Mouse (Mus musculus) C2C12 (cell line): ENCODE data around the gene 1700011L22Rik. TPM values are rescaled to one million over a fixed set of nuclear protein-coding genes. Genes with fewer than 3 reads are reported as not detected.
A peak's percentile ranks its signal among the peaks of the same experiment; 100 is the strongest.

Source experiments
- H3K27me3 ChIP-seq: one replicate; pipeline ENCODE4 v1.6.1; 2011; ENCODE audit not compliant: control insufficient read depth, insufficient read depth, insufficient read length
- H3K36me3 ChIP-seq: one replicate; pipeline ENCODE4 v1.6.1; 2011; ENCODE audit not compliant: control insufficient read depth, insufficient read depth
- H3K4me3 ChIP-seq: one replicate; pipeline ENCODE4 v1.5.1; 2011; ENCODE audit warnings: mild to moderate bottlenecking, control low read depth; ENCODE audit not compliant: poor library complexity, insufficient read depth, severe bottlenecking
- H3K79me2 ChIP-seq: one replicate; pipeline ENCODE4 v1.6.1; 2011; ENCODE audit not compliant: control insufficient read depth, insufficient read depth
- H3K79me3 ChIP-seq: one replicate; pipeline ENCODE4 v1.6.1; 2011; ENCODE audit warnings: low read depth, control low read depth
- H3ac ChIP-seq: one replicate; pipeline ENCODE3; 2011; ENCODE audit warnings: low read depth; ENCODE audit not compliant: control insufficient read depth, insufficient read length
- CEBPB ChIP-seq: IDR thresholded peaks from one replicate; pipeline ENCODE4 v1.6.1; 2011; ENCODE audit warnings: low read depth, mild to moderate bottlenecking, control low read depth, moderate library complexity
- CTCF ChIP-seq: IDR thresholded peaks from one replicate; pipeline ENCODE4 v1.5.1; 2011; ENCODE audit not compliant: control insufficient read depth, insufficient read depth, insufficient read length
- FOSL1 ChIP-seq: IDR thresholded peaks from one replicate; pipeline ENCODE4 v1.8.0; 2011; ENCODE audit warnings: mild to moderate bottlenecking, low read length; ENCODE audit not compliant: poor library complexity, insufficient read depth, severe bottlenecking
- MAX ChIP-seq: IDR thresholded peaks from one replicate; pipeline ENCODE4 v1.6.1; 2011; ENCODE audit warnings: mild to moderate bottlenecking, control low read depth
- MYOD1 ChIP-seq: IDR thresholded peaks from one replicate; pipeline ENCODE4 v1.6.1; 2011; ENCODE audit warnings: low read depth; ENCODE audit not compliant: control insufficient read depth, insufficient read length
- MYOG ChIP-seq: IDR thresholded peaks from one replicate; pipeline ENCODE4 v1.6.1; 2011; ENCODE audit not compliant: control insufficient read depth, insufficient read length; ENCODE audit errors: extremely low read depth
- USF1 ChIP-seq: IDR thresholded peaks from one replicate; pipeline ENCODE4 v1.6.1; 2011; ENCODE audit warnings: low read depth, mild to moderate bottlenecking, control low read depth, moderate library complexity
- polyA plus RNA-seq: library from polyadenylated mRNA; unstranded; fragments of >200 nt; fragmentation: generic; extraction: Trizol; gene quantifications from one replicate; pipeline ENCODE4 v1.2.1, GENCODE M21; 2012; ENCODE audit warnings: missing spikeins

The 1700011L22Rik gene
- polyA plus RNA-seq, 1 experiment = not detected

DNA sequence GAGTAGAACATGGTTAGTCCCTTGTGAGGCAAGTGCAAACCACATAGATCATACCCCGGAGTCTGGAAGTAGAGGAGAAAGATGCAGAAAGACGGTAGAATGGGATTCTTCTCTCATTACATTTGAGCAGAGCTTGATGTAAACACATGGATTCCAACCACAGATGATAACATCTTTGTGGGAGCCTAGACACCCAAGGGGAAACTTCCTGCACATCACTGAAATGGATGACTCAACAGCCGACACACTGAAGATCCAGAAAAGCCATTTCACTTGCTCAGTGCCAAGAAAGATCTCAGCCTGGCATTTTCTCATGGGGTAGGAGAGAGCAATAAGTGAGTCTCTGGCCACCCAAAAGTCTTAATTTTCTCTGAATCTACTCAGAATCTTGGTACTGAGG, 20.5 kb downstream of the 1700011L22Rik start:
- Histone ChIP-seq H3K79me3 (no peaks in the 10 kb centered on the region), H3K4me3 (no peak overlapping the region), H3K79me2 (no peaks in the 10 kb centered on the region), H3K36me3 (no peaks in the 10 kb centered on the region), H3K27me3 (no peaks in the 10 kb centered on the region), H3ac (no peak overlapping the region)
- TF ChIP-seq CEBPB (peak; percentile 37), MYOD1 (peak; percentile 63), FOSL1 (peak; percentile 35), USF1 (no peak), CTCF (no peak), MYOG (no peak), MAX (no peak)

DNA sequence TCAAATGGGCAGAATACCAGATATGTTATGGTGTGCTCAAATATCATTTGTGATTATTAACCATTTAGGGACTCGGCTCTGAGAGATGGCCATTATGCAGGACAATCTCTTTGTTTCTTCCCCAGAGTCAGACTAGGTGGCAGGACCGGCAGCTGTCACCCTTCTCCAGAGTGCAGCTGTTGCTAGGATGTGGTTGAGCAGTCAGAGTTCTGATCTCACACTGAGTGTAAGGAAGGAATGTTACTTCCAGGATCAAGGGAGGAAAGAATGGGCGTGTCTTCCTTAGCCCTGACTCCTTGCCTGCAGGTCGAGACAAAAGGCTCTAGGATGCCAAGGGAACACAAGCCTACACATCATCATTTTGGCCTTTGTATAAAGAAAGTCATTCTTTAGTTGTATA, 21.2 kb downstream of the 1700011L22Rik start:
- TF ChIP-seq CEBPB (no peak), MYOD1 (peak; percentile 100), CTCF (no peak), FOSL1 (peak; percentile 36)
- no peaks in the 10 kb centered on the region for H3K36me3 ChIP-seq
- no peak overlapping the region for H3K4me3 ChIP-seq
- H3K79me2 ChIP-seq = no peaks in the 10 kb centered on the region
- no peaks in the 10 kb centered on the region for H3K79me3 ChIP-seq
- H3K27me3 ChIP-seq = no peaks in the 10 kb centered on the region
- no peak overlapping the region for H3ac ChIP-seq

DNA sequence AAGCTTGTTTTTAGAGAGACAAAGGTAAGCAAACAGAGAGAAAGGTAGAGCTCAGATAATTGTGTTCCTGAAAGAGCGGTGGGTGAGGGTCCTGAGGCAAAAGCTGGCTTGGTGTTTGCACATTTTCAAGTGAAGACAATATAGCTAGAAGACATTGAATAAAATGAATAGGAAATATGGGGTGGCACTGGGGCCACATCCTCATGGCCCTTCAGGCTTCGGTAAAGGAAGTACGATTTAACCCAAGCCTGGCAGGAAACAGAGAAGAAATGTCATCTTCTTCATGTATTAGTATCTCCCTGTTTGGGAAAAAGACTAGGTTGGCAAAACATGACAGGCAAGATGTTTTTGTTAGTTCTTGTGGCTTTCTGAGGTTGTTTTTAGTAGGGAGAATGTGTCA, 22.3 kb downstream of the 1700011L22Rik start:
- H3ac ChIP-seq = no peak overlapping the region
- H3K4me3 ChIP-seq = no peak overlapping the region
- no peaks in the 10 kb centered on the region for H3K79me3 ChIP-seq
- H3K79me2 ChIP-seq = no peaks in the 10 kb centered on the region
- TF ChIP-seq MYOG = no peak
- TF ChIP-seq MAX = no peak
- no peak for TF ChIP-seq CTCF
- TF ChIP-seq CEBPB = no peak
- no peak for TF ChIP-seq FOSL1
- no peak for TF ChIP-seq USF1
- no peak for TF ChIP-seq MYOD1
- H3K36me3 ChIP-seq = no peaks in the 10 kb centered on the region
- H3K27me3 ChIP-seq = no peaks in the 10 kb centered on the region

DNA sequence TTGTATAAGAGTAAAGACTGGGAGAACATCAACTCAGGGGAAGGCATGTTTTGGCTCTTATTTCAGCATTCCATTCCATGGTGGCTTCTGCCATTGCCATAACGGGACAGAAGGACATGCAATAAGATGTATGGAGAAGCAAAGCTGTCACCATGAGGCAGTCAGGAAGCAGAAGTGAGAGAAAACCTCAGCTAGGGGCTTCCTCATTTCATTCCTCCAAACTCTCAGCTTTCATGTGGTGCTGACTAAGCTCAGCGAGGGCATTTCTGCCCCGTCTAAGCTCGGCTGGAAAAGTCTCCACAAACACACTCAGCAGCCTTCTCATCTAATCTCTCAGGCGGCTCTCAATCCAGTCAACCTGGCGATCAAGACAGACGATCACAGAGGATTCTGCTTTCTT, 22.8 kb downstream of the 1700011L22Rik start:
- no peak overlapping the region for H3K4me3 ChIP-seq
- H3K36me3 ChIP-seq = no peaks in the 10 kb centered on the region
- TF ChIP-seq MAX (no peak), MYOG (no peak), FOSL1 (no peak), USF1 (no peak), CEBPB (no peak), CTCF (no peak), MYOD1 (no peak)
- no peak overlapping the region for H3ac ChIP-seq
- no peaks in the 10 kb centered on the region for H3K79me3 ChIP-seq
- no peaks in the 10 kb centered on the region for H3K27me3 ChIP-seq
- no peaks in the 10 kb centered on the region for H3K79me2 ChIP-seq

DNA sequence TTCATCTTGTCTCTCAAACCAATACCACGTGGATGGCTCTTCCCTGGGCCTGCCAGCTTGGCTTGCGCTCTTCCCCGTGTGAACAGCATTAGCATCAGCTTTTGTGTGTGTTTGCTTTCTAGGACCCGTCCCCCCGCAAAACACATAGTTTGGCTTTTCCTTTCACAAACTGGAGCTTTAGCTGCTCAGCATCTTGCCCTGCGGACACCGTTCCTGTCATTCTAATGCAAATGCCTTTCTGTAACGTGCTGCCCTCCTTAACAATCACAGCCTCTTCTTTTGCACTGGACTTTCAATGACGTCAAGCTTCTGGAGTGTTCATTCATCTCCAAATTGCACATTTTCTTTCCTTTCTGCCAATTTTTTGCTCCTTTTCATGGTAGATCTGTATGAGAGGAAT, 24.0 kb downstream of the 1700011L22Rik start:
- H3K79me3 ChIP-seq = no peaks in the 10 kb centered on the region
- TF ChIP-seq FOSL1 (no peak), MAX (no peak), CTCF (no peak), MYOD1 (no peak), MYOG (no peak), USF1 (no peak), CEBPB (no peak)

DNA sequence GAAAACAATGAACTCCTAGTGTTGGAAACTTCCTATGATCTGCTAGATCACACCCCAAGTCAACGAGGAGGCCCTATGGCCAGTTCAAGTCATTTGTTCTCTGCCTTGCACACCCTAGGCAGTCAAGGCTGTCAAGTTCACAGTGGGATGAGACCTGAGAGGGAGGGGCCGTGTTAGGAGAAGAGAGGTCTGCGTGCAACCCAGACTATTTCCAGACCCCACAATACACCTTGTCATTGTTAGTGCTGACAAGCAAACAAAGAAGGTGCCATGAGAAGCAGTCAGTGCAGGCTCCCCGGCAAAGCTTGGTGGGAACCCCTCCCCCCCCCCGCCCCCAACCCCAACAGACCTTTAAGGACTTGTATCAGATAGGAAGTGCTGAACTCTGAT, 25.6 kb downstream of the 1700011L22Rik start:
- Histone ChIP-seq H3ac (no peak overlapping the region), H3K27me3 (no peaks in the 10 kb centered on the region), H3K4me3 (no peak overlapping the region), H3K79me2 (no peaks in the 10 kb centered on the region), H3K36me3 (no peaks in the 10 kb centered on the region), H3K79me3 (no peaks in the 10 kb centered on the region)
- TF ChIP-seq USF1 = no peak
- TF ChIP-seq CEBPB = no peak
- TF ChIP-seq MYOD1 = no peak
- TF ChIP-seq FOSL1 = no peak
- no peak for TF ChIP-seq CTCF
- TF ChIP-seq MAX = no peak
- TF ChIP-seq MYOG = no peak

More for the DNA sequence above, 24.0 kb downstream of the 1700011L22Rik start:
- H3K27me3 ChIP-seq = no peaks in the 10 kb centered on the region
- H3K4me3 ChIP-seq = no peak overlapping the region
- no peaks in the 10 kb centered on the region for H3K36me3 ChIP-seq
- H3ac ChIP-seq = no peak overlapping the region
- no peaks in the 10 kb centered on the region for H3K79me2 ChIP-seq
